Comparison of ENCODE assay signal across 12 mouse cellular contexts in genomic region chr12:21476516-21476915, GRCm38 (mm10).
"Had no signal": no experiment of that assay in that cellular context is flagged by ENCODE, and none has a peak within 500 bp of the region (broad histone marks: within the 10 kb centered on the region; RNA-seq: fewer than 3 reads in every experiment).

No protein-coding gene starts in this region.

- DNase-seq: gastrocnemius, postnatal 14 days; gastrocnemius, postnatal 36 days; heart, adult 11 months; heart, adult 2 months; heart, postnatal 4 days; kidney, adult 2 months; kidney, adult 9 months; kidney, postnatal 14 days; kidney, postnatal 36 days; layer of hippocampus, adult 9-11 months; layer of hippocampus, postnatal 36 days; left cerebral cortex, postnatal 4 days had no signal
